Mouse (Mus musculus): Measurements from ENCODE around the gene Flywch1.
"Not testable (repeated sequence)": the region's sequence is repeated elsewhere in the genome, so short reads cannot be mapped to it uniquely, and the experiment has no call there.

Flywch1 gene

DNA sequence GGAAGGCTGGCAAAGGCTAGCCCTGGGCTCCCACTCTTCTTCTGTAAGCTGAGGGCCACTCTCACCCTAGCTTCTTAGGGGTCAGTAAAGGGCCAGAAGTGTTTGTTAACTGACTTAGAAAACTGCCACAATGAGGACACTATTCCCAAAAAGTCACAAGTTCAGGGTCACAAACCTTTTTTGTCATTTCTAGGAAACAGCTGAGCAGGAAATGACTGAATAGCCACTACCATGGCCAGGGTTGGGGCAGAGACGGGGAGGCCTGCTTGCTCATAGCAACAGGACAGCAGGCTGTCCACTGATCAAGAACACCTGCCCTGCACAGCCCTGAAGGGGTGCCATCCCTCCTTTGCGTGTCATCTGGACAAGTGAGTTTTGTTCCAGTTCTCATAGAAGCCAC, 5.7 kb upstream of the Flywch1 start:
- no peak for DNase-seq

DNA sequence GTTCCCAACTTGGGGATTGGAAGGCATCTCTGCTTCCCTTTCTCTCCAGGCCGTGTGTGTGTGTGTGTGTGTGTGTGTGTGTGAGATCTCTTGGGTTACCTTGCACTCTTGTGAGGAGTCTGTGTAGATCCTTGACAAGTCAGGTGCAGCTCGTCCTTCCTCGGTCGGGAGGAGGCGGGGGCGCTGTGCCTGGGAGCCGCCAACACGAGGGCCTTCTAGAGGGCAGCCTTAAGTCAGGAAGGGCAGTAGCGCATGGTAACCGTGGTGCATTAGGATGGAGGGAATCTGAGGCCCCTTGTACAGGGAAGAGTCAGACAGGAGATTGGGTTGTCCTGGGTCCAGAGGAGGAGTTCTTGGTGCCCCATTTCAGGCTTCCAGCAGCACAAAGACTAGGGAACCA, 4.8 kb upstream of the Flywch1 start:
- no peak for DNase-seq

DNA sequence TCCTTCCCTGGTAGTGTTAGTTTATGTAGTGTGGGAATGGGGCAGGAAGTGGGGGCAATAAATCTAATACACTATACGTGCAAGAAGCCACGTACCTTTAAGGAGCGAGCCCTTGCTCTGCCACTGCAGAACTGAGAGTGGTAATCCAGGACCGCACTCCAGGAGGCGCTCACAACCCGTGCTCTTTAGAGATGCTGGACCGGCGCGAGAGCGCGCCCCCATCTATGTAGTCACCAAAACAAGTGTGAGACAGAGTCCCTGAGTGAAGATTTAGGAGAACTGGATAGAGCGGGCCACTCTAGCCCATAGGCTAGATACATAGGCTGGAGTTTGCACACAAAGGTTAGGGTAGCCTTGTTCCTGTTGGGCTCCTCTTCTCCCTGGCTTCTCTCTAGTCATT, 2.7 kb upstream of the Flywch1 start:
- DNase-seq = peak; percentile 86 to 89

DNA sequence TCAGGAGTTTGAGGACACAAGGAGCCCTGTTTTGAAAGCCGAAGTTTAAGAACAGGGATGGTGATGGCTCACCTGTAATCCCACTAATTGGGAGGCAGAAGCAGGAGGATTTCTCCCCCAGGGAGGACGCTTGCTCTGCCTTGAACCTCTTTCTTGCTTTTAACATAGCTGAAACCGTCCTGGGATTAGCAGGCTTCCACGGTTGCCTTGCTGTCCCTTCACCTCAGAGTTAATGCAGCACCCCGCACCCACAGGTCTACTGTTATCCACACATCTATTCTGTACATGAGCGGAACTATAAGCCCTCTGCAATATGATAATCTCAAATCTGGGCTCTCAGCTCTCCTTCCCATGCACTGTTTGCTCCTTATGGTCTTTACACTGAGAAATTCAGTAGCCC, 2.3 kb upstream of the Flywch1 start:
- no peak for DNase-seq

DNA sequence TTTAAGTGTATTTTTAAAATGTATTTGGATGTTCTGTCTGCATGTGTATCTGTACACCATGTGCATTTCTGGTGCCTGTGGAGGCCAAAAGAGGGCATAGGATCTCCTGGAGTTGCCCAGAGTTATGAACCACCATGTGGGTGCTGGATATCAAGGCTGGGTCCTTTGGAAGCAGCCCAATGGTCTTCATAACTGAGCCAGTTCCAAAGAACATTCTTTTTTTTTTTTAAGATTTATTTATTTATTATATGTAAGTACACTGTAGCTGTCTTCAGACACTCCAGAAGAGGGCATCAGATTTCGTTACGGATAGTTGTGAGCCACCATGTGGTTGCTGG, 786 bp upstream of the Flywch1 start:
- DNase-seq = not testable (repeated sequence)

DNA sequence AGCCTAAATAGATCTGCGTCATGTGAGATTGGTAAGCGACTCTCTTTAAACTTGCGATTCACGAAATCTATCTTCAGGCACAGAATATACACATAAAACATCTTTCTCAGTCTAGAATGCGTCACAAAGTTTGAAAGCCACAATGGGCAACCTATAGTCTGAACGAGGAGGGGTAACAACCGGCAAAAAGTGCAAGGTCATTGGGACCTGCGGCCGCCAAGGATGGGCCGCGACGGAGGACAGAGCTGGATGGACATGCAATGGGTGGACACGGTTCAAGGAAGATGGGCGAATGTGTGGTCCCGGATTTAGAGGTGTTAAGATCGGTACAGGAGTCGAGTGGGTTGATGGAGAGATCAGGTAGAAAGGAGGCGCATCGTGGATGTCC, 512 bp downstream of the Flywch1 start:
- no peak for DNase-seq

DNA sequence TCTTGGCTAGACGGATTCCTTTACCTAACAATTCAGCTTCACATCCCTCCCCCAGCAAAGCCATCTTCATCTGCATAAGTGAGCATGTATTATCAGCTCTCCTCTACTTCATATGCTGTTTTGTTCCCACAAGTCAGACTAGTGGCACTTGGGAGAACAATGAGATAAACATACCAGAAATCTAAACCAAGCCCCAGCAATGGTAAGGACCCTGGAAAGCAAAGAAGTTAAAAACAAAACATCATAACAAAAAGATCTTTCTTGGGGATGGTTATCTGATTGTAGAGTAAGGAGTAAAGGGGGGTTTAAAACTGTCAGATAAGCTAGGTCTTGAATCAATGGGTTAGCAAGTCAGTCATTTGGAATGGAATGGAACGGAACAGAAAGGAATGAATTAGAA, 909 bp downstream of the Flywch1 start:
- no peak for DNase-seq

DNA sequence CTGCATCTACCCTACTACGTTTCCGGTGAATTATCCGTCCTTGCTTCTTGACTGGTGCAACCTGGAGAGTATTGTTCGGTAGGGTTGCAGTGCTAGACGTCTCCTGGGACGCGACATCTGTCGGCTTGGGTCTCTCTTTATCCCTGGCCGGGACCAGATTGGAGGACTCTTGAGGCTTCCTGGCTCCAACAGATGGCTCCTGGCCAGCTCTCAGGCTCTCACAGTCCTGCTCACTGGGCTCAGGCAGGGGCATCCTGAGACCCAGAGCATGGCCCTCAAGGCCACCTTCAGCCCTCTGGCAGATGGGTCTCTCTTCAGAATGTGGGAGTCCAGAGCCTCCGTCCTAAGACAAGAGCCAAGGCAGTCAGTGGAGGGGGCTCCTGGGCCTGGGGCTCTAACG, 8.4 kb downstream of the Flywch1 start:
- DNase-seq = no peak

DNA sequence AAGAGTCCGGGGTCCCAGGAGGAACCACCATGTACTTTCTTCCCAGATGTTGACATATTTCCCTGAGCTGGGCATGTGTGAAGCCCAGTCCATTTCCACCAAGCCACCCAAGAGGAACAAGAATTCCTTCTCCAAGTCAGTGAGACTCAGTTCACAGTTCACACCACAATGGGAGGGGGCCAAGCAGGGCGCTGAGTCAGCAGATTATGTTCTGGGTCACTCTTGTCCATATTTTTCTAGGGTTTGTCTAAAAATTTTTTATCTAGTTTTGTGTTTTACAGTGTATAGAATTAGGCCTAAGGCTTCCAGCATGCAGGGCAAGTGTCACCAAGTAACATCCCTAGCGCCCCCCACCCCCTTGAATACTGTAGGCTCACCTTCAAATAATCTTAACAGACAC, 10.2 kb downstream of the Flywch1 start:
- no peak for DNase-seq

DNA sequence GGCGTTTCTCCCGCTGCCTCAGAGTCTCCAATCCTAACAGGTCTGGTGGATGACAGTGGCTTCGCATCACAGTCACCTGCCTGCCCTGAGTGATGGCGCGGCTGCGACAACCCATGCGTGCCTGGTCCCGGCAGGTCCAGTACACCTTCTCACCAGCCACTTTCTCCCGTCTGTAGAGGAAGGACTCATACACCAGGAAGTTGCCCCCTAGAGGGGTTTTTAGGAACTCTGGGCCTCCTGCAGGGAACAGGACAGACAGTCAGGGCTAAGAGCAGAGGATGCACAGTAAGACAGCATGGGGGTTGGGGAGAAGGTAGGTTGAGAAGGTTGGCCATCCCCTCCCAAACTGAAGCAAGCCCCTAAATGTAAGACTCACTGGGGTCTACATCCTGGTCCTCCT, 11.2 kb downstream of the Flywch1 start:
- no peak for DNase-seq

DNA sequence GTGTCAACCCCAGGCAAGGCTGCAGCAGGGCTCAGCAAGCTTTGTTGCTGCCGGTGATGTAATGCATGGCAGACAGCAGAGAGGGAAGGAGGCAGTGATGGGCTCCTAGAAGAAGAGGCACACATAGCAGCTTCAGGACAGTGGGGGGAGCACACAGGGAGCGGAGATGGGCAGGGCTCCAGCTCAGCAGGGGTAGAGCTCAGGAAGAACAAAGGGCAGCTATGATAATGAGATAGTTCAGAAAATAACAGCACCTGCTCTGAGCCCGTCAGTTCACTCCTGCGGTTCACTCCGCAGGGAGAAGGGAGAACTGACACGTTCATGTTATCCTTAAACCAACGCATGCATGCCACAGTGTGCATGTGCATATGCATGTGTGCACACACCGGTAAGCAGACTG, 12.6 kb downstream of the Flywch1 start:
- DNase-seq = no peak

DNA sequence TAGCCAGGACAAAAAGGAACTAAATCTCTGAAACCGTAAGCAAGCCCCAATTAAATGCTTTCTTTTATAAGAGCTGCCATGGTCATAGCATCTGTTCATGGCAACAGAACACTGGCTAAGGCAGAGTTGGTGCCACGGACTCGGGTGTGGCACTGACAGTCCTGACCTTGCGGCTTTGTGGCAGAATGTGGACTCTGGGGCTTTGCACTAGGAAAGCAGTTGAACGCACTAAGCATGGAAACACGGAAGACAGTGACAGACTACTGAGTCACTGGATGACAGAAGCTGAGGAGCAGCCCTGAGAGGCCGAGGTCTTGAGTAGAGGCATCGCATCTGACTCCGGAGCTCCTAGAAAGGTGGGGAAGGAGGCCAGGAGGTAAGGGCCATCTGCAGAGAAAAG, 13.8 kb downstream of the Flywch1 start:
- DNase-seq = no peak

DNA sequence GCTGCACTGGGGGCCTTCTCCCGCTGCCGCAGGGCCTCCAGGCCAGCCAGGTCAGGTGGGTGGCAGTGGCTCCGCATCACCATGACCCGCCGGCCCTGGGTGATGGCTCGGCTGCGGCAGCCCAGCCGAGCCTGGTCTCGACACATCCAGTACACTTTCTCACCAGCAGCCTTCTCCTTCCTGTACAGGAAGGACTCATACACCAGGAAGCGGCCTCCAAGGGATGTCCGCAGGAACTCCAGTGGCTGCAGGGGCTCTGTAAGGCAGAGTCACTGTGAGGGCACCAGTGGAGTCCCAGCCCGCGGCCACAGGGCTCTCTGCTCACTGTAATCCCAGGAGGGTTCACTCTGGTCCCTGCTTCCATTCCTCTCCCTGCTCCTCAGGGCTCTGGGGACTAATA, 15.7 kb downstream of the Flywch1 start:
- peak in 1 of 2 experiments; percentile 30 for DNase-seq

DNA sequence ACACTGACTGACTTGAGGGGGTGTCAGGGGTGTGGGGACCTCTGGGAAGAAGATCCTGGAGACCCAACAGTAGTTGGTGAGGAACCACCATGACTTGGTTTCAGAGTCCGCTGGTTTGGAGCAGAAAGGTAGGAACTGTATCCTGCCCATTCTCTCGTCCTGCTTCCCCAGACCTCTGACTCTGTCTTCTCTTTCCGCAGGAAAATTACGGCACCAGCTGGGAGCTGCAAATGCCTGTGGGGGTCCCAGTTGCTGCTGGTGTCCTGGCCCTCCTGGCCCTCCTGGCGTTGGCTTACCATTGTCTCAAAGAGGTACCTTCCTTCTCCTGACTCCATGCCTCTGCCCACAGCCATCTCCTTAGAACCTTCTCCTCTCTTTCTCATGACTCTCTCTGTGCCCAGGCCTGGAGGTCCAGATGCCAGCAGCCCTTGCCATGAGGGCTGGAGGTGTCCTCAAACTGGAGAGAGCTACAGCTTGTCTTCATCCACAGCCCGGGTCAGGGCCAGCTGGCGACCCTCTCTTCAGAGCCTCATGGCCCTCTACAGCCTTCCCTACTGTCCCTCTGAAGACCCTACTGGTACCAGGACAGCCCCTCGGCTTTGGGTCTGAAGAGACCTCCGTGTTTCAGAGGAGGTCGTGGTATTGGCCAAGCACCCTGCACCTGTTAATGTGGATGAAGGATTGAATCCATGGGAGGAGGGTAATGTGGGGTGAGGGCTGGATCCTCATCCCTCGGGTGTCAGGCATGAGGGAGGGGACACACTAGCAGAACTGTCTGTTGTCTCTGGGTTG, 21.8 kb downstream of the Flywch1 start:
- DNase-seq = no peak

DNA sequence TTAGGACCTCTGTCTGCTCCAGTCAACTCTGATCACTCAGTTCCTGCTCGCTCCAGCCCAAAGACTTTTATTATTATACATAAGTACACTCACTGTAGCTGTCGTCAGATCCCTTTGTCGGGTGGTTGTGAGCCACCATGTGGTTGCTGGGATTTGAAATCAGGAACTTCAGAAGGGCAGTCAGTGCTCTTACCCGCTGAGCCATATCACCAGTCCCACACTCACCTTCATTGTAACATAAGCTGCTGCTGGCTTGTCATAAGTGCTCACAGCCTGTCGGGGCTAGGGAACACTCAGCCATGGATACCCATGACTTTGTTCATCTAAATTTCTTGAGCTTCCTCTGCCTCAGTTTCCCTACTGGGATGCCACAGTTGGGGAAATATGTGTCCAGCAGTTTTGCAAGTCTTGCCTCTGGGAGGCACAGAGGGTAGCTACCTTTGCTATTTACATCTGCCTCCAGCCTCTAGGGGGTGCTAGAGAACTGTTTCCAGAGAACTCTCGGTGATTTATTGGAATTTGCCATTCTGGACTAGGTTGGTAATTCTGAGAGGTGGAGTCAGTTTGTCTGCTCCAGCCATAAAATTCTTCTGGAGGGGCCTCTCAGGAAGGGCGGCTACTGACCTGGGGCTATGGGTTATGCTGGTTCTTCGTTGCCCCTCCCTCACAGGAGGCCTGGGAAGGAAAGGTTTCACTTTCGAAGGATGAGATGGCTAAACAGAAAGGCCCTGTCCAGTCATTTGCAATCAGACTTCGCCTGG, 22.6 kb downstream of the Flywch1 start:
- DNase-seq = peak; percentile 72 to 82

DNA sequence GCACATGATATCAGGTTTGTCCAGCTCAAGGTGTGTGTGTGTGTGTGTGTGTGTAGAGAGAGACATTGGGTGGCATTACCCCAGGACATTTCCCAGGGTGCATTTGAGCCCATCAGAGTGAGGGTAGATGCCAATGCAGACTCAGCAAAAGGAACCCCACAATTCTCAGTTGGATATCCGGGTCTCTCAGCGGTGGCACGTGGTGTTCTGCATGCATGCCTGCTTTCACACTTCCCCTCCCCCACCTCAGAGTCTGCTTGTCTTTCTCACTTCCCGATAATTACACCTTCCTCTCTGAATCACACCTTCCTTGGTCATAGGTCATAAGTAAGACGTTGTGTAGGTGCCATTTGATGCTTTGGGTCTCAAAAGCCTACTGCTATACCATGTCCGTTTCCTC, 23.4 kb downstream of the Flywch1 start:
- no peak for DNase-seq

DNA sequence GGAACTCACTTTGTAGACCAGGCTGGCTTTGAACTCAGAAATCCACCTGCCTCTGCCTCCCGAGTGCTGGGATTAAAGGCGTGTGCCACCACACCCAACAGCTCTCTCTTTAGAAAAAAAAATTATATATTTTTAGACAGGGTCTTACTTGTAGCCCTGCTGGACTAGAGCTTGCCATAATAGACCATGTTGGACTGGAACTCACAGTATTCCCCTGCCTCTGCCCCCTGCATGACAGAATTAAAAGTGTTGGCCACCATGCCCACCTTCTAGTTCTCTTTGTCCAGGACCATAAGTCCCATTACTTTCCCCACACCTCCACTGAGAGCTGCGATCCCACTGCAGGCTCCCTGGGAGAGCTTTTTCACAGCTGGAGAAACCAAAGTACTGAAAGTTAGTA, 23.9 kb downstream of the Flywch1 start:
- peak in 1 of 2 experiments; percentile 12 for DNase-seq

DNA sequence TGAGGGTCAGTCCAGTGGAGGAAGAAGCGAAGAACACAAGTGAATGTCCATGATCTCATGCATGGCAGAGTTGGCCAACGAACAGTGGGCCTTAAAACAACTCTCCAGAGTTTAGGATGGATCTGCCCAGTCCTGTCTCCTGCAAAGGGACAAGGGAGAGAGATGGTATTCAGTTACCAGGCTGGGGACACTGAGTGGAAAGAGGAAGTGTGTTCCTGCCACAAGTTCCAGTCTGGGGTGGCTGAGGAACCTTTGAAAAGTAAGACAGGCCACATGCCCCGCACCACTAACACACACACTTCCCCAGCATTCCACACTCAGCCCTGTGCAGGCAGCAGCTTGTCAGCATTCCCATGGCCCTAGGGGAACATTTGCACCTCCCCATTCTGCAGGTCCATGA, 24.6 kb downstream of the Flywch1 start:
- DNase-seq = peak; percentile 14 to 15

DNA sequence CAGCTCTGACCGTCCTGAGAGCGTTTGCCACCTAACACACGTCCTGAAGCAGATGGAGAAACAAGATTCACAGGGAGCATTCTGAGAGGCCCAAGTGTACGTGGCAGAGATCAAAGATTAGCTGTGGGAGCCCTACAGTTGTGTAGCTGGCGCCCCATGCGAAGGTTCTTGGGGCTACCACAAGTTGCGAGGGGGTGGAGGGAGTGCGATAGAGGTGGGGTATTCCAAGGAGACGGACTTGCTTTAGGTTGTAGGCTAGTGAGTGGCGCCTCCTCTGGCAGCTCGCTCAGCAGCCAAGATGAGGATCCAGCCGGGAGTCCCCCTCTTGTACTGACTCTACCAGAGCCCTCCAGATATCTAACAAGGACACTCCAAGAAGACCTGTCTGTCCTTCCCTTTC, 25.1 kb downstream of the Flywch1 start:
- peak; percentile 24 to 29 for DNase-seq

DNA sequence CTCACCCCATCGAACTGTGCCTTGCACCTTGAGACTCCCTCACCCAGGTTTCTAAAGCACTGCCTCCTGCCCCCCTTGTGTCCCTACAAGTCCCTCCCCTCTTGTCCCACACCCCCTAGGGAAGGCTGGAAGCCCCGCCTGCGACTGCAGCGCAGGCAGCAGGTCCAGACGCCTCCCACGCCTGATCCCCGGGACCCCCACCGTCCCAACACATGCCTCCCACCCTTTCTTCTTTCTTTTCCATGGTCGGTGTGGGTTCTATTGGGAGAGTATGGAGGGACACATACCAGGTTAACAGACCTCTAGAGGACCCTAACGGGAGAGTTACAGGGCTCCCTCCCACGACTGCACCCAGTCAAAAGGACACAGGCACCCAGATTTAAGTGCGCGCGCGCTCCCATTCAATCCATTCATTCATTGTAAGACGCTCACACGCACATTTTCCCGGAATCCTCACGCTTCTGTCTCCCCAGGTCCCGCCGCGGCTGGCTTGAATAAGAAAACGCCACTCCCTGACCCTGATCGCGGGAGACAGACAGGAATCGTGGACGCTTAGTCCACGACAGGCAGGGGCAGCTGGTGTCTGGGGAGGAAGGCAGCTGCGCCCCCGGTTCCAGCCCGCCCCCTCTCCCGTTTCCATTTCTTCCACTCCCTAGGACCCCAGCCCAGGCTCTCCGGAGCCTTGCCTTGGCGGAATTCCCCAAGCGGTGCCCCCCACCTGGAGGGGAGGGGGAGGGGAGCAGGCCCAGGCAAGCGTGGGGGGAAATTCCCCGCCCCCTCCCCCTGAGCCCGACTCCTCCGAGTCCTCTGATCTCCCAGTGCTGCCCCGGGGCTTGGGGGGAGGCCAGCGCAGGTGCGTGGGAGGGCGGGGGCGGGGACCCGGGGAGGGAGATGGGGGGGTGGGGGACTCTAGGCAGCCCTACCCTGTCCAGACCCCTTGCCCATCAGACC, 25.8 kb downstream of the Flywch1 start, which contains the start of gene Kremen2:
Kremen2 (minus strand) TSS at position 533 of the 951 bp plus-strand sequence.
- no peak for DNase-seq

DNA sequence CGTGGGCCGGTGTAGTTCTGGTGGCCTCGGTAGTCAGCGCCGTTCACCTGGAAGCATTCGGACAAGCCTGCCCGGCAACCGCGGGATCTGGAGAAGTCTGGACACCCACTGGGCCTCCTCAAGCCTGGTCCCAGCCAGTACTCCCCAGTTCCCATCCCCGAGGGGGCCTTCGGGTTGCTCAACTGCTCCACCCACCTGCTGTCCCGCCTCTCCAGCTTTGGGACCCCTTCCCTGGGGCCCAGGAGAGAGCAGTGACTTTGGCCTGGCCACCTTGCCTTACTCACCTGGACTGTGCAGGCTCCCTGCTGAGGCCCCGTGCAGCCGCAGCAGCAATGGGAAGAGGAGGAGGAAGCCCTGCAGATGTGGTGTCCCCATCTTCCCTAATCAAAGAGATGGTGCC, 26.8 kb downstream of the Flywch1 start:
- no peak for DNase-seq

DNA sequence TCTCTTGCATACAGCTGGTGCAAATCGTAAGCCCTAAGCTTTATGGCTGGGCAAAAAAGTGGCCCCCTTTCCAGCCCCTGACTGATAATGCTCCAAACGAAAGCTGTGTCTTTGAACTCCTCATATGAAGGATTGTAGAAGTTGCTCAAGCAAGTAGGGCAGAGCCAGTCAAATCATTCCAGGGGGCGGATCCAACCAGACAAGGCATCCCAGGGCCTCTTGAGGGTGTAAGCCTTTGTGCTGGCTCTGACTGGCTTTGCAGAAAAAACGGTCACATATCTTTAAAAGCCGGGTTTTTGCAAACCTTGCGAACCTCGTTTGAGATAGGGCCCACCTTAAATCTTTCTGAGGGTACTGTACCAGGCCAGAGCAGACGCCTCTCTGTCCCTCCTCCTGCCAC, 27.3 kb downstream of the Flywch1 start:
- no peak for DNase-seq

DNA sequence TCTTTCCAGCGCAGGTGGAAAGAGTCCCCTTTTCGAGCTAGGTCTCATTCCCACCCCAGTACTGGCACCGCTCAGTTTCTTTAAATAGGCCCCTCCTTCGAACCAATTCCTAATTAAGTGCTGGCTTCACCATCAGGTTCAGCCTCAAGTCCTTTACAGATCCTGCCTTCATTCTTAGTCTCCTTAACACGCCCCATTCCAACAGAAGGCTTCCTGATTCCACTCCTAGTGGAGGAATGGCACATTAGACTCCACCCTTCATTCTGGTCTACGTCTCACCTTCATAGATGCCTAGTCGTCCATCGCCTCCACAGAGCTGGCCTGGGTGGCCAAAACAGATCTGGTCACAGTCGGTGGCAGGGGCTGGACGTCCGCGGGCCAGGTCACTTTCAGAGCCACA, 28.5 kb downstream of the Flywch1 start:
- no peak for DNase-seq
